Mouse (Mus musculus) adrenal gland, adult (tissue): ENCODE data around the gene Tmem239.

Experiments used
- DNase-seq, 2 experiments: peaks; one replicate each; pipeline ENCODE4 v3.0.0; 2022 to 2023; ENCODE audit warnings: low spot score in 1 of 2; ENCODE audit not compliant: inconsistent age in 2 of 2

Tmem239 gene

DNA sequence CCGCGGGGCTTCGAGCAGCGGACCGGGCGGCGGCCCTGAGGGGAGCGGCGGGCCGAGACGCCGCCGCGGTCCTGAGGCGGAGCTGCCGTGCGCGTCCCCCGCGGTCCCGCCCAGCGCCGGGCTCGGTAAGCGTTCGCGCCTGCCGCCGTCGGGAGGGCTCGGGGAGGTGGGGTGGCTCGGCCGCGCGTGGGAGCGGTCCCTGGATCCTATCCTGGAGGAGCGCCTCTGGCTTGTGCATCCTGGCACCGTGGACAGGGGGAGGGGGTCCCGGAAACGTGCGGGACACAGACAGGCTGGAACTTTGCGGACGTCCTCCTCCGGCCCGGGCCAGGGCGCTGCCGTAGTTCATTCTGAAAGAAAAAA lies 44.1 kb downstream of the Tmem239 start:
- DNase-seq: peak in 1 of 2 experiments; percentile 85

DNA sequence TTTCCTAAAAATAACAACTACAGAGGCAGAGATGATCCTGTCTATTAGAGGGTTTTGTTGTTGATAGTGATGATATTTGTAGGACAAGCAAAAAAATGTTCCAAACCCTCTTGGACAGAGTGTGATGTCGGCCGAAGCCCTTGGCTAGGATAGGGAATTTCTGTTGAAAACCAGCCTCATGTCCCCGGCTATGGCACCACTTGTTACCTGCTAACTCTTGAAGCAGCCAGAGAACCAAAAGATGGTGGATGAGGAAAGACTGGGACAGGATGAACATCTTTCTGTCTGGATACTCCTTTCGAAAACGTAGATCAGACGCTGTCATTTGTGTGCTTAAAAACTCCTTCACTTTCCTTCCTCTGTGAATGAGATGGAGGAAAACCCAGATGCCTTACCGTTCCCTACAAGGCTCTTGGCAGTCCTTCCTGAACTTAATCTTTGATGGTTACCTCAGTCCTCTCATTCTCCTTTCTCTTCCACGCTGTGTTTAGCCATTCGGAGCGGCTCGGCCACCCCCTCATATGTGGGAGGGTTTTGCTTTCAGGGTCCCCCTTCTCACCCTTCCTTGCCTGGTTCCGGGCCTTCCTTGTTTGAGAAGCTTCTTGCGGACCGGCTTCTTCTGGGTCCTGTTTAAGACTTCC lies 44.9 kb downstream of the Tmem239 start:
- peak in 1 of 2 experiments; percentile 55 for DNase-seq

DNA sequence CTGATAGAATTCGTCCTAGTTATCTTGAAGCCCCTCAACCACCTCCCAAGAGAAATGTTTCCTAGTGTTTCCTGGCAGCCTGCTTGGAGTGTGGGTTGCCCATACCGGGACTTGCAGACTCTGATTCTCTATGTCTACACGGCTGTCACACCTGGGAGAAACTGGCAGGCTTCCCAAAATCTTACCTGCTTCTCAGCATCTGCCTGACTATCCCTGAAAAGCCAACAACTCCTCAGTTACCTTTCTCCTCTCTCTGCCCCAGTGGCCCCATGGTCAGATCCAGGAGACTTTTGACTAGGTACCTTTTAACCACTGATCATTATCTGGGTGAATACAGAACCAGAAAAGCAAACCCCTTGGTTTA lies 45.4 kb downstream of the Tmem239 start:
- DNase-seq: no peak

DNA sequence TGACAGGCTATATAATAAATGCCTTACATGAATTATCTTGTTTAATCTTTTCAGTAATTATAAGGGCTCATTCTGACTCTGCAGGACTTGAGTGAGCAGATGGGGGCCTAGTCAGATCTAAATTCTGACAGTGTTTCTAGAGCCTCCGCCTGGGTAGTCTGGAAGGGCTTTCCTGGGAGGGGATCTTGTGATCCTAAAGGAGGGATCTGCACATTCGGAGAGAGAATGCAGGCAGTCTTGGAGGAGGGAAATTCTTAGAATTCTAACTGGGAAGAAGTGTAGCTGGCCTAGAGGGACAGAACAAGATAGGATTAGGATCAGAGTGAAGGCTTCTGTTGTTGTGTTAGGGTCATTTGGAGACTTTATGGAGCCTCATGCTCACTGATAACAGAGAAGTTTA lies 46.0 kb downstream of the Tmem239 start:
- no peak for DNase-seq

DNA sequence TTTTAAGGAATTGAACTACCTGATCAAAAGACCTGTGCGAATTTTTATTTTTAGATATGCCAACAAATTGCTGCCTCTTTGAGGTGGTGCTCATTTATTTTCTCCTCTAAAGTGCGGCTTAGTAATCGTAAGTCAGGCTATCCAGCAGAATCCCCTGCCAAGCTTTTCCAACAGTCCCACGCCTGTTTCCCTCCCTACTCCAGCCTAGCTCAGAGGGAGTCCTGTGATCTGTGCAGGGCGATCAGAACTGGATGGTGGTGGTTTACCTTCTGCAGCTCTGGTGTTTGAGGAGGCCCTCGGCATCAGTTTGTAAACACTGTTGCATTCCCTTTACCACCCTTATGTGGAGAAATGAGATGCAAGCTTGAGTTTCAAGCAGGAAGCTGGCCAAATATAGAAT lies 47.1 kb downstream of the Tmem239 start:
- DNase-seq: no peak

DNA sequence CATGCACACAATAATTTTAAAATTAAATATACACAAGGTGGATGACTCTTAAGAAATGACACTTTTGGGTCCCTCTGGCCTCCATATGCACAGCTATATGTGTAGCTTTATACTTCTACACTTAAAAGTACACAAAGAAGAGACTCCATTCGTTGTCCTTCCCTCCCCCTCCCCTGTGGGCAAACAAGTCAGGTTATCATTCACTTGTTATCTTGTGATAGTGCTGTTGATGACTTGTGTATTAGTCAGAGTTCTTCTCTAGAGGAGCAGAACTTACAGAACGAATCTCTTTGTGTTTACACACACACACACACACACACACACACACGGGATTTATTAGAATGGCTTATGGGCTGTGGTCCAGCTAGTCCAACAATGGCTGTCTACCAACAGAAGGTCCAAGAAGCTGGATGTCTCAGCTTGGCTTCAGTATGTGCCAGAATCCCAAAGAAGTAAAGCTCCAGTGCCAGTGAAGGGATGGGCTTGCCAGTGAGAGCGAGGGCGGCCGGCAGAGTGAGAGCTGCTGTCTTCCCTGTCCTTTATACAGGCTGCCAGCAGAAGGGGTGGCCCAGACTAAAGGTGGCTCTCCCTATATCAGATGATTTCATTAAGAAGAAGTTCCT lies 48.6 kb downstream of the Tmem239 start:
- DNase-seq: peak in 1 of 2 experiments; percentile 49
